Mouse (Mus musculus) spleen, postnatal 4 days (tissue): Measurements from ENCODE around the gene Ebf1.
A peak's percentile ranks its signal among the peaks of the same experiment; 100 is the strongest.

ENCODE experiments used
- DNase-seq, 2 experiments: peaks; one replicate each; pipeline ENCODE4 v3.0.0; 2022; ENCODE audit warnings: low spot score in 2 of 2

Gene Ebf1

DNA sequence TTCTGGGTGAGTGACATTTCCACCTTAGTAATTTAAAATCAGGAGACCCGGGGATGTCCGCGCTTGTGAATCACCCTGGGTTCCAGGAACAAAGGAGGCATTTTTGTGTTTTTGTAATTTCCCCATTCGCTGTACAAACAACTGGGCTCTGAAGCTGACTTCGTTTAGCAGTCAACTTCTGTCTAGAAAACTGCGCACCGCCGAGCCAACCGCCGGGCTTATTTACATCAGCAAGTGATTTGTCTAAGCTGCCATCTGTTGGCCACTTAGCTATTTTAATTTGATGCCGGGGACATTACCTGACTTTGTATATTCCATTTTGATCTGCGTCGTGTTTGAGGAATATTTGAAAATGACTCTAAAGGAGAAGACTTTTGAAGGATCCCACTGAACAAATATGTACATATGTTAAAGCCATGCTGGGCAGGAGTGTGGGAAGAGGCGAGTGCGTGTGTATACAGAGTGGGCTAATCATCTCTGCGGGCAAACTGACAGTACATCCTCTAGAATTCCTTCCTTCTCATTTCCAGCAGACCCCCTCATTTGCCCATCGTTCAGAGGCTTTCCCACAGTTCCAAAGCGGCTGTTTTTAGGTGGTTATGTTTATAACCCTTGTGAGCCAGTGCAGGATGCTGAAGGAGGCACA lies 216.4 kb downstream of the Ebf1 start:
- DNase-seq = no peak

DNA sequence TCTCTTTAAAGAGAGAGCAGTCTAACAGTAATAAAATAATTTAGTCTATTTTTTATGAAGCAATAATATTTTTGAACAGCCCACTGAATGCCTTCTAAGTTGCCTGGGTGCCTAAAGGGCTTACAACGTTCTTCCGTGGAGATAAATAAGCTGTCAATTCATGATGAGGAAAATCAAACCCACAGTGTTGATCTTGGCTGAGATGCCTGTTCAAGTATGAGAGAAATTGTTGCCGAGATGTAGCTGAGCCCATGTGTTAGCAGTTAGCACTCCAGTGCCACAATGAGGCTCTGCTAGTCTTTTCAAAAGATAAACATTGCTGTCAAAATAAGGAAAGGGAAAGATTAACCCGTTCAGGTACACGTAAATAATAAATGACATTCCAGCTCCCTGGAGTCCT lies 218.0 kb downstream of the Ebf1 start:
- no peak for DNase-seq

DNA sequence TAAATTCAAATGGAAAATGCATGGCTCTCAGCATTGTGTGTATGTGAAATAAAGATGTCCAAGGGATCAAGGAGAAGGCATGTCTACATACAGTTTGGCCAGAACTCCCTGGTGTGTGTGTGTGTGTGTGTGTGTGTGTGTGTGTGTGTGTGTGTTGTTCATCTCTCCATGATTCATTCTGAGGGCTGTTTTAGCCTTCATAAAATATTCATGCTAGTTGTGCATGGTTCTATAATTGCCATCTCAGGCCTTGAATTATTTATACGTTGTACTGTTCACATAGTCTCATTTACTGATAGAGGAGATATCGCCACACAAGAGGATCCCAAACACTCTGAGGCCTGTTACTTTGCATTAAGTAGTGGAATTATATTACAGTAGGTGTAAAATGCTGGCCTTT lies 220.5 kb downstream of the Ebf1 start:
- DNase-seq = no peak

DNA sequence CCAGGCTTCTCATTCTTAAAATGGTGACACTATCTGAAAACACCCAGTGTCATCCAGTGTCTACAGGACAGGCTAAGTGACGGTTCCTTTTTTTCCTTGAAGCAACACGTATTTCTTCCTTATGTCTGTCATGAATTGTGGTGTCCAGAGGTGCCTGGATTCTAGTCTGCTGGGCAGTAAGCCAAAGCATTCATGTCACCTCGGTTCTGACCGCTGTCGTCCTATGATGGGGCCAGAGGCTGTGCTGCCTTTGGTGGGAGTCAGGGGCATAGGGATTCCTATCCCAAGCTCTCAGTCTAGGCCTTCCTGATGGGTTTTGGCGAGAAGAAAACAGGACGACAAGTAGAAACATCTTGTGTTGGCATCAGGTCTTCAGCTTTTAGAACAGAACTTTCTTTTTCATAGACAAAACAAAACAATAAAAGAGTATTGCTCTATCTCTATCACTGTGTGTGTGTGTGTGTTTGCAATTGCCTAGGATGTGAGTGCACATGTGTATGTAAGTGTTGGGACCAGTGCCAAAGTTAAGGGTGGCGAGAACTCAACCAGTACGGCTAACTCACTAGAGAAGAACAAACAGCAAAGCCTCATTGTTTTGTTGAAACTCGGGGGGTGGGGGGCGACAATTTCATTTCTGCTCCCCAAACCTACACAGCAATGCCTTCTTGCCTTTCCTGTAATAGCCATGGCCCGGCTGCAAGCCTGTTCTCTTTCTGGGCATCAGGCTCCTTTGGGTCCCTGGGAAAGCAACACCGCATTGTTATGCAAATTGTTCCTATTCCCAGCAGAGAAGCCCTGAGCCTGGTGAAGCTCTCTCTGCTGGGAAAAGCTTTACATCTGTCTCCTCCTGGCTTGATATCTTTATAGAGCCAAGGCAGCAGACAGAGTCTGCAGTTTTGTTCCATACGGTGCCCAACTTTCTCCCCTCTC lies 224.3 kb downstream of the Ebf1 start:
- no peak for DNase-seq

DNA sequence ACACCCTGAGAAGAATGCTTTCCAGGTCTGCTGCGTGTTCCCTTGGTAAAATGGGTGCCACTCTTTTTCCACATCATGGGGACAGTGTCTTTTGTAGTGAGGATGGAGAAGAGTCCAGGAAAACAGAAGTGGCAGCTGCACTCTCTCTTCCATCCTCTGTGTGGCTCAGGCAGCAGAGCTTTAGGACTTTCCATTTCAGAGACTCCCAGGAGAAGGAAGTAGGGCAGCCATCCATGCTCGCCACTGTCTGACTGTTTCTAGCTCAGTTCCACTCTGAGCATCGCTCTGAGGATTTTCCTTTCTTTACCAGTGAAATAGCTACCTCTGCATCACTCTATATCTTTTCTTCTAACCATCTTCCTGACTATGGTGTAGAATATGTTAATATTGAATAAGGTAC lies 234.8 kb downstream of the Ebf1 start:
- no peak for DNase-seq

DNA sequence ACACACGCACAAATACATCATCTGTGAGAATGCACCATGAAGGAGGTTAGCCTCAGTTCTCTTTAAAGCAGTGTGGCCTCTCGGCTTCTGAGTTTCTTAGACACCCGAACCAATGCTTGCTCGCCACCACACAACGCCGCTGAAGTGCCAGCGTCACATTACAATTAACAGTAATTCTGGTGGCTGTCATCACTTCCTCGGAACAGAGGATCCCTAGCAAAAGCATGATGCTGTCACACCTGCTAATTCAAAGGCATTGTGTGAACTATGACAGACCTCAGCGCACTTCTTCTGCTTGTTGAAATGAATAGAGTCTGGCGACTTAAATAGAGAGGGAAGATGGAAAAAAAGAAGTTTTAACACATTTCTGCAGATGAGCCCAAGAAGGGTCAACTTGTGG lies 235.8 kb downstream of the Ebf1 start:
- no peak for DNase-seq

DNA sequence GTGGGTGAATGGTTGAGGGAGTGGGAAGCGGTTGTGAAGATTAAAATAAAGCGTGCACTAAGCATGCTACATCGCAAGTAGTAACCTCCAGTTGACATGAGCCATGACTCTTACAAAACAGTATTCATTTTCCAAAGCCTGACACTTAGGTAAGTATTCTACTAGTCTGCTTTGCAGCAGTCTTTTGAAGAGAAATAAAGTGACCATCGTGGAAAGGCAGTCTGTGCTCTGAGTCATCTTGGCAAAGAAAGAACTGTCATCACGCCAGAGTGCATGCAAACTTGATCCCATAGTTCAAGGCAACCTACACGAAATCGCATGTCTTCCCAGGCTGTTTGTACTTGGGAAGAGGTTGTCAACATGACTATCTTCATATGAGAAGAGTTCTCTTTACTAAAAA lies 237.4 kb downstream of the Ebf1 start:
- DNase-seq = no peak

DNA sequence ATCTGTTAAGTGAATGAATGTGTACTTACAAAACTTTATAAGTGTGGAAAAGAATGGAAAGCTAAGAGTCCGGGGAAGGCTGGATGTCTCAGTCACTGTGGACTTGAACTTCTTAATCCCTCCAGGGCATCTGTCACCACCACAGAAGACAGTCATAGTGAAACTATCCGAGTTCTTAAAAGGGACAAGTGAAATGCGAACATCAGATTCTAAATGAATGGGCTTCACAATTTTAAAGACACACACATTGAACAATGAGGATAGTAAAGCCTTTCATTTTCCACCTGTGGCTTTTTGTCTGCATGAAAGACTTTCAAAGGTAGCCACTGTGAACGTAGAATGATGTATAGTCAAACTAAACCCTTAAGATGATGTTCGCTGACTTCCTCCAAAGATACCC lies 244.0 kb downstream of the Ebf1 start:
- no peak for DNase-seq

DNA sequence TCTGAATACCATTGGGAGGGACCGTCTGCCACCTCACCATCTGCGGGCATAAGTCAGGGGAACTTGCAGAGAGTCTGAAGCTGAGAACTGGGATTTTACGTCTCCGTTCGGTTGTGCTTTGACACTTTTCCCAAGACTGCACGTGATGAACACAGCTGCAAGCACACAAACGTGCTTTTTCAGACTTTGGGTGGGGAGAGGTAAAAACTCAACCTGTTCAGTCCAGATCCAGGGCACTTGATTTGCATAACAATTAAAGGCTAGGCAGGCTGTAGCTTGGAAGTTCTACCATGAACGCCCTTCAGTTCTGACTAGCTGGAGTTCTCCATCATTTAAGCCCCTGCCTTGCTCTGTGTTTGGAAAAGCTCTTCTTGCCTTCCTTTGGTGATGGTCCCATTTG lies 246.8 kb downstream of the Ebf1 start:
- no peak for DNase-seq

DNA sequence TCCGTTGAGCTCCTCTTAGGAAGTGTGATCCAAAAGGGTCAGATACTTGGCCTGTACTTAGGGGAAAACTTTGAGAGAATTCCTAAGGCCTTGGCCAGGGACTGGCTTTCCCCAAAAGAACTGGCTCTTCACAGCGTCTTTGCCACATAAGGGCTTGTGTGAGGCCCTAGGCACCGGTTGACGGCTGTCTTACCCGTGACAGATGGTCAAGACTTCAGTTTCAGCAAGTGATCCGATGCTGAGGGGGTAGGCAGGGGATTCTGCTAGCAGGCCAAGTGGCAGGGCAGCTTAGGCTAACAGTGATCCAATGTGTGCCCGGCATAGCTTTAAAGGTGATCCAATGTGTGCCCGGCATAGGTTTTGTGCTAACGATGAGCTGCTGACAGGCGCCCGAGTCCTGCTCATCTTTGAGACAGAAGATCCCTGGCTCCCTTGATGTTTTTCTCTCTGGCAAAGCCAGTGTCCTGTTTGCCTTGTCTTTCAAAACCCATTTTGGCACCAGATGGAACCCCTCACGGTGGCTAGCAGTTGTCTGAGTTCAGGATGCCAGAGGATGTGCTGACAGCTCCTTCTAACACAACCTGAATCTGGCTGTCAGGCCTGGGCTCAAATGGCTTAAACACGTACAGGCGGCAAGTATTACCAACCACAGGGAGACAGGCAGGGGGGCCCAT lies 249.5 kb downstream of the Ebf1 start:
- DNase-seq = no peak

DNA sequence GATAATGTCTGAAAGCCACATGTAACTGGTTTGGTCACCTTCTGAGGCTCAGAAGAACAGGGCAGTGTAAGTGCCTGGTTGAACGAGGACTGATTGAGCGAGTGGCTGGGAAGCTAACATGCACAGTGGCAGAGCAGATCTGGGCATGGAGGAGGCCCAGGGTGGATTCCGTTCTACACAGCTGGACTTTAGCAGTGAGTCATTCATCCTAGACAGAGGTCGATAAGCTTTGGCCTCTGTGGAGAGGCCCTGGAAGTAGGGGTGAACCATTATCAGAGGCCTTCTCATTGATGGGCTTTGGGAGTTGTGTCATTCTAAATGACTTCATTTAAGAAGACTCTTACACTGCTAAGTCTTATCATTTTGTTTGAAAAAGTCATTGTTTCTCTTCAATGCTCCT lies 250.3 kb downstream of the Ebf1 start:
- no peak for DNase-seq

DNA sequence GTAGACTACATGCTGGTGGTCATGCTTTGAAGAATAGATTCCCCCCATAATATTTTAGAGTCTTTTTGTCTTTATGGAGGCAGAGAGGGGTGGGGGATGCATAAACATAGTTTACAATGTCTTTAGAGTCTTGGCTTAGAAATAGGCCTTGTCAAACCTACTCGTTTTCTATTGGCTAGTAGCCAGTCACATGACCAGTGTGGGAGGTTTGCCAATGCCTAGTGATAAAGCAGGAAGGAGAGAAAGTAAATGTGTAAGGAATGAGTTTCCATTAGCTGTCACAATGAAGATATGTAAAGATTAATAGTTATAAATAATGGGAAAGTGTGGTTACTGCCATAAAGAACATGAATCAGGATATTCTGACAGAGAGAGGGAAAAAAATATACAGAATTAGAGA lies 256.8 kb downstream of the Ebf1 start:
- no peak for DNase-seq

DNA sequence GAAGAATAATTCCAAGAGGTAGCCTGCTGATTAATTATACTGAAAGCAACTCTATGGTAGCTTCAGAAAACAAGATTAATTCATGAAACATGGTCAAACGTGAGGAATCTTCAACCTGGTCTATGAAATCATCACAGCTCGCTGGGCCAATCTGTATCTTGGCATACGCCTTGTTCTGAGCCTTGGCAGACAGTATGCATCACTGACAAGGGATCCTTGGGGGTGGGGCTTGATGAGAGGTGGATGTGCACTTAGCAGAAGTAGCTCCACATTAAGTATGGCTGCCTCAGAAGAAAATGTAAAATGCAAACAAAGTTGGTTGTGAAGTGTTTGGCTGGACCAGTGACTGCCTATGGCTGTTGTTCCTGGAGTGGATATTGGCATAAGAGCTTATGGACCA lies 258.1 kb downstream of the Ebf1 start:
- no peak for DNase-seq

DNA sequence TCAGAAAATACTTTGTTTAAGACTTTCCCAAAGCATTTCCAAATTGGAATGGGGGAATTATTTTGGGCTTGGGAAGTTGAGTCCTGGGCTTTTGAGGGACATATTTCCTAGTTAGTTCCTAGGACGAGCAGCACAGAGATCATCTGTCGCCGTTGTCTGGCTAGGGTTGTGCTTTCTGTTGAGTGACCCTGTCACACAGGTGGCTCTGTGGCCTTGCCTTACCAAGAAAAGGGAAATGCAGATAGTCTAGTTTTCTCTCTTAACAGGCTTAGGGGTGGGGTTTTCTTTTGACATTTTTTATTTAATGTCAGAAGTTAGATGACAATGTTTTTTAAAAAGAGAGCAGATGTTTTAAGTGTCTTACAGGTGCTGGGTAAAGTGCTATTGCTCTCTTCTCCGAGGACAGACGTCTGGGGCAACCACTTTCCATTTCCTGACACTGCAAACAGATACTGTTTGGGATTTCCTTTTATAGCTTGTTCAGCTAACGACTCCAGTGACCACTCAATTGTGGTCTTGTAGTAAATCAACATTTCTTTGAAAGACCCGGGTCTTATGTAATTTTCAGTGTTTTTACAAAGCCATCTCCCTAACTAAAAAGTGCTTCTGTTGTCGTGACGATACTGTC lies 264.1 kb downstream of the Ebf1 start:
- no peak for DNase-seq

DNA sequence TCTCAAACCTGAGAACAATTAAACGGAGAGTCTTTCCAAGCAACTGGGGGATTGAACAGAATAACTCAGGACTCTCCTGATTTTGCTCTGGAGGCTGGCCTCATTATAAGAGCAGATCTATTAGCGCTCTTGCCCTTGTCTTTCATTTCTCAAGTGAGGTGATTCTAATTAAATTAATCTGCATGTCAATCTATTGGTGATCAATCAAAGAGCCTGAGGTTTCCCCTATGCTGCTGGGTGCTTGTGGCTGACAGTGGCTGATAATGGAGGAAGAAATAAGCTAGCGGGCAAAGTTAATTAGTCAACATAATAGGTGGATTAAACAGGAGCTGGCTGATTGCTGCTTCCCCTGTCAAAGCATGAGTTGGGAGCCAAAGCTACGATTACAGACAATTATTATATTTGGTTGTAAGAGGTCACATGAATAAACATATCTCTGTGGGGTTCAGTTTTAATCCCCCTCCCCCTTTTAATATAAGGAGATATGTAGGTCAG lies 265.4 kb downstream of the Ebf1 start:
- no peak for DNase-seq

DNA sequence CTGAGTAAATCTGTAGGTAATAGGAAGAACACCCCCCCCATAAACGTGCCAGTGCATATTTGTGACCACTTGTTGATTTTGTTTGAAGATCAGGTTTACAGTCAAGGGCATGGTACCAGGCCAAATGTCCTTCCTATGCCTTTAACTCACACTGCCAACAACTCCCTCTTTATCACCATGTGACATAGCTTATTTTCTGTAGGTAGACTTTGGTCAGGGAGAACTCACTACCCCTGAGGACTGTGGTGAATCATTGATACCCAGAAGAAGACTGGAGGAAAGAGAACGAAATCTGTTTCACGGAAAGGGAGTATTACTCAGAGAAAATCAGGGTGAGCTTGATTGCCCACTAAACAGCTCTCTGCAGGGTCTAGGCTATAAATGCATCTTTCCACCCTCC lies 267.2 kb downstream of the Ebf1 start:
- DNase-seq = no peak

DNA sequence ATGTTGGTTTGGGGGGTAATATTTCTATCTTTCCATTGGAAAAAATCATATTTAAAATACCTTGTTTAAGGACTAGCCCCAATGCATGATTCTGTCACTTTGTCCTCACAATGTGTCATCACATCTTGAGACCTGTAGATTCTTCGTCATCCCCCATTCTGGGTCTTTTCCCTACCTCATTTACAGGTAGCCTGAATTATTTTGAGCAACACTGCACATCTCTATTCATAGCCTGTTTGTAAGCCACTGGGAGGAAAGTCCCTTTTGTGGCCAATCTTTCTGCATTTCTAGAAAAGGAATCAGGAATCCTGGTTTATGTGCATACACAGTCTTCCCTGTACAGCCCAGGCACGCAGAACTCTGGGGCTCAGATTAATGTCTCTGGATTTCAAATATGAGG lies 269.8 kb downstream of the Ebf1 start:
- no peak for DNase-seq

DNA sequence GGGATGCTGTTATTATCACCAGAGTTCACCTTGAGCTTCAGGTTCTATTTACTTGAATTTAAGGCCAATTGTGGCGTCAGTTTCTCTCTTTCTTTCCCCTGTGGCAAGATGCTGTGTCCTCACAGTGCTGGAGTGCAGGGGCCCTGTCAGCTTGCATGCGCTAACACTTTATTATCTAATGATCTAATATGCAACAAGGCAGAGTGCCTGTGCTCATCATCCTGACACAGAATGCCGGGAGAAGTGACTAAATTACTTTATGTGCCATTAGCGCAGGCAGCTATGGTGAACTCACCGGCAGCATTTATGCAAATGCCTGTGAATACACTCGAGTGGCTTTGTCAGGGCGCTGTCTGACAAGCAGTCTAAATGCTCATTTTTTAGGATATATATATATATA lies 270.6 kb downstream of the Ebf1 start:
- no peak for DNase-seq

DNA sequence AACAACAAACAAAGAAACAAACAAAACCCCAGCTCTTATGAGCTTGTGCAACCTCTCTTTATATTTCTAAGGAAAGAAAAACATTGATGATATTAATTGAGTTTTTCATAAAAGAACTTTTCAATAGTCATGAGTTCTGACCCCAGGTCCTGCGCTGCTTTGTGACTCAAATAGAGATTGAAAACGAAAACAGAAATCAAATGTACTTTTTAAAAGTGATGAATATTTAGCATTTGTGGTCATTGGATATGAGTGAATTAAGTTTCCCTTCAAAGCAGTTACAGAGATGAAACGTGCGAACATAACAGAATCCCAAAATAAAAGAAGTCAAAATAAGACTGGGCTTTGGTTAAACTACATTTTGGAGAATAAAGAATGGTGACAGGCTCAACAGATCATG lies 271.3 kb downstream of the Ebf1 start:
- no peak for DNase-seq

DNA sequence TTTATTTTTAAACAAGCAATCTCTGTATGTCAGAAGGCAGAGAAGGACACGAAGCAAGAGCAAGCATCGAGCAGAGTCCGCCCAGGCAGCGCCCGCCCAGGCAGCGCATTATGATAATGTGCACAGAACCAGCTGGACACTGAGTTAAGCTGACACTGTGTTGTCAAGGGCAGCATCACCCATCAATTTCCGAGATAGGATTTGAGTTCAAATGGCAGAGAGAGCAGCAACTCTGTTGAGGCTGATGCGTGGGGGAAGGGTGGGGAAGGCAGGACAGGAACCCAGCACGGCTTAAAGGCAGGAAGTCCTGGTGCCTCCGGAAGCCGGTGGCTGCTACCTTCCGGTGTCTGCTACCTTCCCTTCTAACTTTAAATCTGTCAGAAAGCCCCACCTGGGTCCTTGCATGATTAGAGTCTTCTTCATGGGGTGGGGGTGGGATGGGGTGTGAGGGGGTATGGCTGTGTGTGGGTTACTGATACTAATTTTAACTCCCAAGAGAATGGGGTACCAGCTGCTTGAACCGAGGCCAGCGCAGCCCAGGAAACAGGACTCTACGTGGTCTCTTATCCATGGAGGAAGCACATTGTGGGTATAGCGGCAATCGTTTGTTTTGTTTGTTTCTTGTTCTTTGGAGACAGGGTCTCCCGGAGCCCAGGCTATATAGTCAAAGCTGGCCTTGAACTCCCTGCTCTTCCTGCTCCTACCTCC lies 275.9 kb downstream of the Ebf1 start:
- DNase-seq = peak; percentile 56 to 76

DNA sequence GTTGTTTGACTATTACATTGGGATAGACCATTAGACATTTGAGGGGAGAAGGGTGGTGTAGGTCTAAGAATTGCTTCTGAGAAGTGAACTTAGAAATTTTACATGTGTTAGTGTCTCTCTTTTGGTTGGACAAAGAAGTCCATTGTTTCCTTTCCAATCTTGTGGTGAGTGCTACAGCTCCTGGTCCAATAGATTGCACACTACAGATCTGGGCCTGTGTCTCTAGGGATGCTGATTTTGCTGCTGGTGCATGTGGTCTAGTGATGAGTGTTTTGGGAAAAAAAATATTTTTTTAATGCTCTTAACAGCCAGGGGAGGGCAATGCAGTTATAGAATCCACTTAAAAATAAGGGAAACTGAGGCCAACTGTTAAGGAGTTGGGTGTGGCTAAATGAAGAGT lies 276.9 kb downstream of the Ebf1 start:
- no peak for DNase-seq

DNA sequence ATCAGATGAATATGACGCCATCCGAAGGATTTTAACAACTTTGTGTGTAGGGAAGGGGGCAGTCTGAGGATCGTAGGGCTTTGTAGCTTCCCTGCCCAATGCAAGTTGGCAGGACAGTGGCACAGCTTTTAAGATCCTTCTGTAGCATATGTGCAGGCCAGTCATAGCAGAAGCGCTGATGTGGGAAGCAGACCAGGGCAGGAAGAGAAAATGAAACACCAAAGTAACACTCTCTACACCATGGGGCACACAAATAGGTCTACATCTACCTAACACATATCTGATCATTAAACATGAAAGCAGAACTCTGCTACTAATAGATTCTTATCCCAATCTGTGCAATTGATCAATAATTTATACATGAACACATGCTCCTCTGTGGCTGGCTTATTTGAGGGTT lies 277.7 kb downstream of the Ebf1 start:
- DNase-seq = no peak
